Mouse (Mus musculus) forebrain, embryonic 13.5 days (tissue): ENCODE data around the gene Gfm1. TPM values are rescaled to one million over a fixed set of nuclear protein-coding genes. Genes with fewer than 3 reads are reported as not detected.
A peak's percentile ranks its signal among the peaks of the same experiment; 100 is the strongest.

Experiments used
- ATAC-seq: fragments of 200-750 bp; cut with Nextera tagmentation; 2 replicates; pipeline ENCODE4 v1.8.0; 2017
- H3K27ac ChIP-seq: fragments of 300-500 bp; sonication (generic); 2 replicates; pipeline ENCODE4 v1.5.1; 2015; ENCODE audit warnings: inconsistent platforms, mild to moderate bottlenecking, moderate library complexity
- H3K27me3 ChIP-seq: fragments of 300-500 bp; sonication (generic); 2 replicates; pipeline ENCODE4 v1.6.1; 2015; ENCODE audit warnings: mild to moderate bottlenecking, inconsistent platforms
- H3K36me3 ChIP-seq: fragments of 300-500 bp; sonication (generic); 2 replicates; pipeline ENCODE4 v1.6.1; 2015; ENCODE audit warnings: mild to moderate bottlenecking, inconsistent platforms; ENCODE audit not compliant: poor library complexity, severe bottlenecking
- H3K4me1 ChIP-seq: fragments of 300-500 bp; sonication (generic); 2 replicates; pipeline ENCODE4 v1.6.1; 2015; ENCODE audit warnings: inconsistent platforms
- H3K4me2 ChIP-seq: fragments of 300-500 bp; sonication (generic); 2 replicates; pipeline ENCODE4 v1.6.1; 2015; ENCODE audit warnings: inconsistent platforms, mild to moderate bottlenecking, moderate library complexity
- H3K4me3 ChIP-seq: fragments of 300-500 bp; sonication (generic); 2 replicates; pipeline ENCODE4 v1.5.1; 2015; ENCODE audit warnings: mild to moderate bottlenecking, inconsistent platforms
- H3K9ac ChIP-seq: fragments of 300-500 bp; sonication (generic); 2 replicates; pipeline ENCODE4 v1.6.1; 2015; ENCODE audit warnings: mild to moderate bottlenecking, inconsistent platforms
- H3K9me3 ChIP-seq: fragments of 300-500 bp; sonication (generic); replicated peaks from 2 replicates; pipeline ENCODE4 v1.6.1; 2016; ENCODE audit warnings: inconsistent platforms
- WGBS: fragments of 180-500 bp; shearing (Covaris S2); methylation state at CpG from one replicate; pipeline ENCODE4 v1.1.7; 2015; 5-methylcytosine and 5-hydroxymethylcytosine counted together
- polyA plus RNA-seq: library from polyadenylated mRNA; unstranded; fragments of >200 nt; fragmentation: Nextera tagmentation; extraction: Ambion mirVana; gene quantifications from 2 replicates; pipeline ENCODE4 v1.2.1, GENCODE M21; 2015

Gfm1 gene
- 38.2 and 39.3 TPM in 2 replicates for polyA plus RNA-seq

DNA sequence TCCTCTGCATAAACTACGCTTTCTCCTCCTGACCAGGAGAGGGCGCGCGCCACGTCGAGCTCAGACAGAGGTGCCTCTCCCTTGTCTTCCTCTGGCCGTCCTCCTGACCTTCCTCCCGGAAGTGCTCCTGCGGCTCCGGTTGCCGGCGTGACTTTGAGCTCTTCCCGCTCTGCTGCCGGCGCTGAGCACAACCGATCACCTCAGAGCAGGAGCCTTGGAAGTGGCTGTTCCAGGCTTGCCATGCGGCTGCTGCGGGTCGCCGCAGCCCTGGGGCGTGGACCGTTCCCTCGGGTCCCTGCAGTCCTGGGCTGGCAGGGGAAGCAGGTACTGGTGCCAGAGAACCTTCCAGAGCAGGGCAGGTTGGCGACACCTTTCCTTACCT, at the start of gene Gfm1:
Gene Gfm1, plus strand, starts transcription at position 98 of the 382 bp plus-strand sequence.
- peak; percentile 98 for ATAC-seq
- WGBS, result 0% methylated on average over 24 of the region's 24 CpGs
- H3K27ac ChIP-seq, result no peak within 1 kb of the TSS

DNA sequence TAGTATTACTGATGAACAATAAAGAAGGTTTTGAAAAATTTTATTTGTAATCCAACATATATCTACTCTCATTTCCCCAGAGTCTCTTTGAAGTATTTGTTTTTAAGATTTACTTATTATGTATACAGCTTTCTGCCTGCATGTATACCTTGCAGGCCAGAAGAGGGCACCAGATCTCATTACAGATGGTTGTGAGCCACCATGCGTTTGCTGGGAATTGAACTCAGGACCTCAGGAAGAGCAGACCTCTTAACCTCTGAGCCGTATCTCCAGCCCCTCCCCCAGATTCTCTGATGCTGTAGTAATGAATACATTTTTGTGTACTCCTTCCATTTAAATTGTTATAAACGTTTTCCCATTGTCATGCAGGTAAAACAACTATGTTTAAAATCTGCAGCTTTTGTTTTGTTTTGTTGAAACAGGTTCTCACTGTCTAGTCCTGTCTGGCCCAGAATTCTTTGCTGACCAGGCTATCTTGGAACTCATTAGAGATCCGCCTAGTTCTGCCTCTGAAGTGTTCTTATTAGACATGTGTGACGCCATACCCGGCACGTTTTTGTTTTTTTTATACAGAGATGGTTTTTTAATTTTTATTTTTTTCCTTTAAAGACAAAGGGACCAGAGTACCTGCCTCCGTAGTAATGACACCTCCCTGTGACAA, 428 bp upstream of the Gfm1 start:
- Histone ChIP-seq H3K9me3 (peaks cover 9% of the 10 kb centered on the region; the same call in 1 of the 2 replicates), H3K27ac (no peak overlapping the region), H3K27me3 (no peaks in the 10 kb centered on the region), H3K9ac (peak overlapping the region; percentile 88), H3K4me2 (peak overlapping the region; percentile 85), H3K4me3 (peak overlapping the region; percentile 97), H3K36me3 (peaks cover 24% of the 10 kb centered on the region), H3K4me1 (peaks cover 9% of the 10 kb centered on the region)
- 32% methylated on average over 8 of the region's 8 CpGs for WGBS
- ATAC-seq, result peak; percentile 22; the same call in 1 of the 2 replicates

More for the DNA sequence above, at the start of gene Gfm1:
- H3K4me1 ChIP-seq, result peaks cover 9% of the 10 kb centered on the region
- peak within 1 kb of the TSS; percentile 88 for H3K9ac ChIP-seq
- no peaks in the 10 kb centered on the region for H3K27me3 ChIP-seq
- H3K4me3 ChIP-seq, result peak within 1 kb of the TSS; percentile 97
- peaks cover 9% of the 10 kb centered on the region; the same call in 1 of the 2 replicates for H3K9me3 ChIP-seq
- H3K36me3 ChIP-seq, result peaks cover 26% of the 10 kb centered on the region
- peak within 1 kb of the TSS; percentile 85 for H3K4me2 ChIP-seq

DNA sequence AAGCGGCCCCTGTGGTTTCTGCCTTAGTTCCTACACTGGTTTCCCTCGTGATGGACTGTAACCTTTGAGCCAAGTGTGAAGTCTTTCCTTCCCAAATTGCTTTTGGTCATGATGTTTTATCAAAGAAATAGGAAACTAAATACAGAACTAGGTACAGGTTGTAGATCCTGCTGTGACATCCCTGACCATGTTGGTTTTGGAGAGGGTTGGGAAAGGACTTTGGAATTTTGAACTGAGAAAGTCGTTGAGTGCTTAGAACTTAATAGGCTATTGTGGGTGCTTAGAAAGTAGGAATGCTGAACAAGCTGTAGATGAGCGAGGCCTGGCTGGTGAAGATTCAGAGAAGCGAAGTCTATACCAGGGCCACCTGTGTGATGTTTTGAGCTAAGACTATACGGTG, 4.1 kb downstream of the Gfm1 start:
- H3K27me3 ChIP-seq, result no peaks in the 10 kb centered on the region
- no peak overlapping the region for H3K4me2 ChIP-seq
- no peak overlapping the region for H3K27ac ChIP-seq
- H3K36me3 ChIP-seq, result peaks cover 59% of the 10 kb centered on the region
- no peak overlapping the region for H3K9ac ChIP-seq
- no peak for ATAC-seq
- 92% methylated on average over 6 of the region's 6 CpGs for WGBS
- no peaks in the 10 kb centered on the region for H3K9me3 ChIP-seq
- no peak overlapping the region for H3K4me3 ChIP-seq
- H3K4me1 ChIP-seq, result peaks cover 9% of the 10 kb centered on the region

DNA sequence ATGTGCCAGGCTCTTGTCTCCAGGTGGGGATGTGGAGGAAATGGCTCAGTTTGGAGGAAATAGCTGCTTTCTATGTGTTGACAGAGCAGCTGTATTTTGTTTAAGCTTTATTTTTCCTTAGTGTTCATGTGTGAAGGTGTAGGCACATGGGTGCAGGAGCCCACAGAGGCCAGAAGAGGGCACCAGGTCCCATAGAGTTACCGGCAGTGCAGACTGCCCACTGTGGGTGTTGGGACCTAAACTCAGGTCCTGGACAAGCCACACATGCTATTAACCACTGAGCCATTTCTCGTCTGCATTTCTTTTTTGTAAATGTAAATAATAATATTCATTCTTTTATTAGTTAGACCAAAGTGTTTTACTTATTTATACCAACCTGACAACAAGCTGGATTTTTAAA, 17.2 kb downstream of the Gfm1 start:
- Histone ChIP-seq H3K9me3 (no peaks in the 10 kb centered on the region), H3K36me3 (peaks cover 75% of the 10 kb centered on the region), H3K4me1 (no peaks in the 10 kb centered on the region), H3K4me2 (no peak overlapping the region), H3K27me3 (no peaks in the 10 kb centered on the region), H3K4me3 (no peak overlapping the region), H3K9ac (no peak overlapping the region), H3K27ac (no peak overlapping the region)
- no peak for ATAC-seq
- WGBS, result 97% methylated on average over 2 of the region's 2 CpGs

DNA sequence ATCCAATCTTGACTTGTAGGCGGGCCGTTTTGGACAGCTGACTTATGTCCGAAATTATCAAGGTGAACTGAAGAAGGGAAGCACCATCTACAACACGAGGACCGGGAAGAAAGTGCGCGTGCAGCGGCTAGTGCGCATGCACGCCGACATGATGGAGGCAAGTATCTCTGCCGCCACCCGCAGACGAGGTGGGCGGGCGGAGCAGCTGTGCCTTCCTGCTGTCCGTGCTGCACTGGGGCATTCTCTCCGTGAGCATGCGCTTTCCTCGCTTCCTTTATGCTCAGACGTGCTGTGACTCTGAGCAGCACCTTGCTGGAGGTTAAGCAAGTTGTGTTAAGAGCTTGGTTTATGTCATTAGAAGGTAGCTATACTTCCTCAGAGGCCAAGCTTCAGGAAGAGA, 19.8 kb downstream of the Gfm1 start:
- 97% methylated on average over 21 of the region's 21 CpGs for WGBS
- Histone ChIP-seq H3K36me3 (peaks cover 75% of the 10 kb centered on the region), H3K27me3 (no peaks in the 10 kb centered on the region), H3K9me3 (no peaks in the 10 kb centered on the region), H3K27ac (no peak overlapping the region), H3K4me2 (no peak overlapping the region), H3K4me3 (no peak overlapping the region), H3K4me1 (no peaks in the 10 kb centered on the region), H3K9ac (no peak overlapping the region)
- no peak for ATAC-seq

DNA sequence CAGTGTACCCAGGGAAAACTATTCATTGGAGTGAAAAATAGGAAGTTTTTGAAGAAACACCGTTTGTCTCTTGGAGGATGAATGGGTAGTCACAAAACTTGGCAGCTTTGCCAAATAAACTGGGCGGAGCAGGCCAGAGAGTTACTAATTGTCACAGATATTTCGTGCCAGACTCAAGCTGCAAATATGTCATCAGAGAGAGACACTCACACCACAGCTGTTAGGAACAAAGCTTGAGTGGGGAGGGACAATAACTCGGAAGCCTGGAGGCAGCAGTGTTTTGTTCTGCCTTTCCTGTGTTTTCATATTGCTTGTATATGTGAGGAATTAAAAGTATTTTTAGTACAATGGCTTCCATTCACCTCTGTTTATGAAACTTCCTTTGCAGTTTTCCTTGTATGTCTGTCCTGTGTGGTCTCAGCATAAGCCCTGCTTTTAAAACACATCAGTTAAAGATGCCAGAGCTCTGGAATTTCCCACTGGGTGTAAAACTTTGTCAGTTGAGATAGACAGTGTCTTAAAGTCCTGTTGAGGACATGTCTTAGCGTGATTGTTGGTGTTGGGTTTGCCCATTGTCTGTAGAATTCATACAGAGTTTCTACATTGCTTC, 20.8 kb downstream of the Gfm1 start:
- no peak for ATAC-seq
- Histone ChIP-seq H3K27me3 (no peaks in the 10 kb centered on the region), H3K4me1 (no peaks in the 10 kb centered on the region), H3K4me2 (no peak overlapping the region), H3K4me3 (no peak overlapping the region), H3K9me3 (no peaks in the 10 kb centered on the region), H3K36me3 (peaks cover 76% of the 10 kb centered on the region), H3K9ac (no peak overlapping the region), H3K27ac (no peak overlapping the region)
- 82% methylated on average over 5 of the region's 5 CpGs for WGBS

DNA sequence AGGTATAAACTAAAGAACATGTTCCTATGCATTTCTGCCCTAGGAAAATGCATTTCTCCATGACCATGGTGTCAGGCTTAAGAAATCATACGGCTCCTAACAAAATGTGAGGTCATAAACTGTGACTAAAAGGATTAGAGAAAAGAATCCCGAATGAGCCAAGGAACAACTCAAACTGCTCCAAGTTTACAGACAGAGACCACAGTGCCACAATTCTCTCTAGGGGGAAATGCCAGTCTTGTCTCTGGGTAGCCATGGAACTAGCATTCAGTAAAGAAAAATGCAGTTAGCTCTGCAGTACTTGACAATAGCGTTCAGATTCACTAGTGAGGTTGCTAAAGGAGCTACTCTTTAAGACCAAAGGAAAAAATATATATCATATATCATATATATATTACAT, 30.0 kb downstream of the Gfm1 start:
- ATAC-seq, result no peak
- no peak overlapping the region for H3K27ac ChIP-seq
- H3K9me3 ChIP-seq, result no peaks in the 10 kb centered on the region
- peaks cover 34% of the 10 kb centered on the region for H3K4me1 ChIP-seq
- H3K9ac ChIP-seq, result no peak overlapping the region
- no peak overlapping the region for H3K4me2 ChIP-seq
- 56% methylated on average over 3 of the region's 3 CpGs for WGBS
- peaks cover 47% of the 10 kb centered on the region for H3K36me3 ChIP-seq
- no peak overlapping the region for H3K4me3 ChIP-seq
- no peaks in the 10 kb centered on the region; the same call in 1 of the 2 replicates for H3K27me3 ChIP-seq

DNA sequence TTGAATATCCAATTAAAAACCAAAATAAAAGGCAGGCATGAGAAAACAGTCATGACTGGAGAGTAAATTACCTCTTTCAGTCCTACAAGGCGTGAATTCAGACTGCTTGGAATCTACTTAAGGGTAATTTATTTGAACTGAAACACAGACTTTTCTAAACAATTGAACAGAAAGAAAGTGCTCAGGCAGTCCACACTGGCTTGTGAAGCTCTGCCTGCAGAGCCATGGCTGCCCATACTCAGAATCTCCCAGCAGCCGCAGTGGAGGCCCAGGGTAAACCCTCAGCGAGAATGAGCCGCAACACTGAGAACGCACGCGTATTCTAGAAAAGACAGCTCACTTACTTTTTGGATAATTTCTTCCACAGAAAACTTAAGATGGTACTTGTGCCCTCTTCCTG, 32.1 kb downstream of the Gfm1 start:
- Histone ChIP-seq H3K9me3 (no peaks in the 10 kb centered on the region), H3K4me2 (peak overlapping the region; percentile 86), H3K27me3 (no peaks in the 10 kb centered on the region; the same call in 1 of the 2 replicates), H3K27ac (no peak overlapping the region), H3K36me3 (peaks cover 26% of the 10 kb centered on the region), H3K9ac (no peak overlapping the region), H3K4me3 (no peak overlapping the region), H3K4me1 (peaks cover 34% of the 10 kb centered on the region)
- peak; percentile 36; the same call in 1 of the 2 replicates for ATAC-seq
- WGBS, result 42% methylated on average over 7 of the region's 7 CpGs

DNA sequence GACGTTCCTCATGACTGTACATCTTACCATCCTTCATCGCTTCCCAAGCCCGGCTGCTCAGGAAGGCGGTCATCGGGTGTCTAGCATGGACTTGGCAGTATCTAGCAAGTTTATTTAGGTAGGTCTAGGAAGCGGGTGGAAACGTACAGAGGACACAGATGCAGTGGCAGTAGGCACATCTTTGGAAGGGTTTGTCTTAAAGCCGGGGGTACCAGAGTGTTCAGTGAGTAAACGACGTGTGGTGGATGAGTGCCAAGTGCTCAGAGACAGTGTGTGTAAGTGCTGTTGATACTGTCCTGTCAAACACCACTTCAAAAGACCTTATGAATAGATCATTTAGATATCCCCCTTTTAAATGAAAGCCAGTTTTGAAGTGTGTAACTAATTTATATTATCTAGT, 32.7 kb downstream of the Gfm1 start:
- 48% methylated on average over 10 of the region's 10 CpGs for WGBS
- H3K4me3 ChIP-seq, result peak overlapping the region; percentile 57; the same call in 1 of the 2 replicates
- peaks cover 34% of the 10 kb centered on the region for H3K4me1 ChIP-seq
- H3K9ac ChIP-seq, result no peak overlapping the region
- ATAC-seq, result no peak
- H3K36me3 ChIP-seq, result peaks cover 22% of the 10 kb centered on the region
- H3K9me3 ChIP-seq, result no peaks in the 10 kb centered on the region
- no peak overlapping the region for H3K27ac ChIP-seq
- H3K27me3 ChIP-seq, result no peaks in the 10 kb centered on the region; the same call in 1 of the 2 replicates
- H3K4me2 ChIP-seq, result peak overlapping the region; percentile 86

DNA sequence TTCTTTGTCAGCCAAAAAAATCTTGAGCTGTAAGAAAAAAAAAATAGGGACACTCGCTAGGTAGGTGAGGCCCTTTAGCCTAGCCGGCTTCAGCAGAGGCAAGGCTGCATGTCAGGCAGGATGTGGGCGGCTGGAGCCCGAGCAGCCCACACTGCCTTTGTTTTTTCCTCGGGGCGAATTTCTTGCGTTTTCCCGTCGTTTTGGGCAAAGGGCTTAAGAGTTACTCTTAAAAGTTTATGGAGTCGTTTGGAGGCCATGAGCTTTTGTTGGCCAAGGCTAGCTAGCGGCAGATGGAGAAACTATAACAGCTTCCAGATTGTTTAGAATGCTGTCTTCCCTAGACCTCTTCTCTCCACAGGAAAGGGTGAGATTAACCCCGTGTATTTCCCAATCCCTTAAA, 33.1 kb downstream of the Gfm1 start:
- Histone ChIP-seq H3K9ac (peak overlapping the region; percentile 77), H3K4me1 (peaks cover 34% of the 10 kb centered on the region), H3K4me2 (peak overlapping the region; percentile 86), H3K27ac (no peak overlapping the region; the same call in 1 of the 2 replicates), H3K4me3 (peak overlapping the region; percentile 57), H3K27me3 (no peaks in the 10 kb centered on the region; the same call in 1 of the 2 replicates), H3K36me3 (peaks cover 23% of the 10 kb centered on the region), H3K9me3 (no peaks in the 10 kb centered on the region)
- ATAC-seq, result no peak
- WGBS, result 7% methylated on average over 12 of the region's 12 CpGs

DNA sequence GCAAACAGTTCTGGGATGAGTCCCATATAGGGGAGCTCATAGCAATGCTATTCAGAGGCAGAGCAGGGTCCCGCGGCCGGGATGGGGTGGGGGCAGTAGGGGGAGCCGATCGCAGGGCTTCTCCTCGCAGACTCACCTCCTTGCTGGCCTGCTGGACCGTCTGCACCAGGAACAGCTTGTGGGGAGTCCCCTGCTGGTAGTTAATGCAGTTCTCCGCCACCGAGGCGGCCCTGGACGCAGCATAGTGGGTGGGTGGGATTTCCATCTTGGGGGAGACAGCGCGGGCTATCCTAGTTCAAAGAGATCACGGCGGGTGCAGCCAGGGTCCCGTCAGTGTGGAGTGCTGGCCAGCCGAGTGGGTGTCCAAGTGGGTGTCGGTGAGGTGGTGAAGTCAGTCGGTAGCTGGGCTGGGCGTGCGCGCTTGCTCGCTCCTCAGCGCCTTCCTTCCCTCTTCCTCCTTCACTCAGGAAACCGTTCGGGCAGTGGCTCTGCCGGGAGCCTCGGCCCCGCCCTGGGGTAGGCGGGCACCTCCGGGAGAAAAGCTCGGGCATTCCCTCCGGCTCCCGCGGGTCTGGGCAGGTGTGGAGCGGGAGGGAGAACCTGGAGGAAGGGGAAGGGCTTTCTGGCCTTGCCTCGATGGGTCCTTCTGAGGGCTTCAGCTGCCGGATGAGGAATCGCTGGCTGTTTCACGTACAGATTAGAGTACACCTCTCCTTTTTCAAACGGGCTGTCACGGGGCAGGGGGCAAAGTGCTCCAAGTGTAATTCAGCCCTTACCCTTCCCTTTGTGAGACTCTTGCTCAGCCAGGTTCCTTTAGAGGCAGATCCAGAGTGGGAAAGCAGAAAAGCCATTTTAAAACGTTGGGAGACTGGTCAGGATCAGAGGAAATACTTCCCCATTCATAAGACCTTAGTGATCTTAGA, 33.8 kb downstream of the Gfm1 start, which contains the start of gene Lxn:
Gene Lxn, minus strand, starts transcription at position 477 of the 923 bp plus-strand sequence.
- H3K27ac ChIP-seq, result no peak within 1 kb of the TSS; the same call in 1 of the 2 replicates
- peak within 1 kb of the TSS; percentile 57 for H3K4me3 ChIP-seq
- H3K9me3 ChIP-seq, result no peaks in the 10 kb centered on the region
- H3K9ac ChIP-seq, result peak within 1 kb of the TSS; percentile 77
- ATAC-seq, result peak; percentile 86
- H3K36me3 ChIP-seq, result peaks cover 23% of the 10 kb centered on the region
- peak within 1 kb of the TSS; percentile 86 for H3K4me2 ChIP-seq
- H3K4me1 ChIP-seq, result peaks cover 34% of the 10 kb centered on the region
- no peaks in the 10 kb centered on the region; the same call in 1 of the 2 replicates for H3K27me3 ChIP-seq
- 1% methylated on average over 43 of the region's 43 CpGs for WGBS
